Mouse (Mus musculus) frontal cortex, postnatal 14 days (tissue): ENCODE results near the gene Pop7.

ENCODE experiments used
- DNase-seq, 2 experiments: peaks; one replicate each; pipeline ENCODE4 v3.0.0; 2022; ENCODE audit warnings: low spot score in 2 of 2

Gene Pop7

GRCm38 (mm10) chr5:137528247-137528968, 26.1 kb upstream of the Pop7 start:
- DNase-seq: peak in 1 of 2 experiments; percentile 32

- DNase-seq: no peak
Measured at GRCm38 (mm10) chr5:137527413-137527812, 25.1 kb upstream of the Pop7 start.

GRCm38 (mm10) chr5:137526192-137526936, 24.0 kb upstream of the Pop7 start:
- no peak for DNase-seq

- DNase-seq: no peak
Measured at GRCm38 (mm10) chr5:137525511-137525910, 23.2 kb upstream of the Pop7 start.

- DNase-seq: no peak
Measured at GRCm38 (mm10) chr5:137524671-137525070, 22.4 kb upstream of the Pop7 start.

- DNase-seq: no peak
Measured at GRCm38 (mm10) chr5:137524251-137524515, 21.9 kb upstream of the Pop7 start.

- DNase-seq: peak in 1 of 2 experiments; percentile 4
Measured at GRCm38 (mm10) chr5:137523396-137524250, 21.3 kb upstream of the Pop7 start.

GRCm38 (mm10) chr5:137522711-137523110, 20.4 kb upstream of the Pop7 start:
- DNase-seq: no peak

- no peak for DNase-seq
Measured at GRCm38 (mm10) chr5:137521861-137522260, 19.5 kb upstream of the Pop7 start.

- no peak for DNase-seq
Measured at GRCm38 (mm10) chr5:137519691-137520550, 17.6 kb upstream of the Pop7 start.

GRCm38 (mm10) chr5:137518436-137518835, 16.1 kb upstream of the Pop7 start, which contains the start of gene Gigyf1:
Gigyf1 (plus strand) TSS chr5:137518548.
- no peak for DNase-seq

- no peak for DNase-seq
Measured at GRCm38 (mm10) chr5:137514811-137515210, 12.5 kb upstream of the Pop7 start.

GRCm38 (mm10) chr5:137513951-137514721, 11.8 kb upstream of the Pop7 start:
- peak in 1 of 2 experiments; percentile 6 for DNase-seq

GRCm38 (mm10) chr5:137512847-137513794, 10.8 kb upstream of the Pop7 start:
- no peak for DNase-seq

- DNase-seq: no peak
Measured at GRCm38 (mm10) chr5:137511706-137512105, 9.4 kb upstream of the Pop7 start.

GRCm38 (mm10) chr5:137510573-137511390, 8.5 kb upstream of the Pop7 start:
- DNase-seq: peak in 1 of 2 experiments; percentile 6

GRCm38 (mm10) chr5:137510014-137510501, 7.7 kb upstream of the Pop7 start:
- DNase-seq: peak in 1 of 2 experiments; percentile 70

- no peak for DNase-seq
Measured at GRCm38 (mm10) chr5:137504041-137504440, 1.7 kb upstream of the Pop7 start.
